Mouse (Mus musculus) Muller cell, postnatal 12 days (primary cell): ENCODE results near the gene Hoxd3.

Source experiments
- DNase-seq: peaks from one replicate; pipeline ENCODE4 v3.0.0-alpha.2; 2015; ENCODE audit errors: inconsistent ontology term

Hoxd3 gene

GRCm38 (mm10) chr2:74711721-74712621 is at the start of gene Hoxd3, which contains the start of gene Hoxd4:
TSS of gene Hoxd3 (plus strand) at chr2:74711927.
TSS of gene Hoxd4 (plus strand) at chr2:74711929.
- DNase-seq, result peak; percentile 39

- peak; percentile 41 for DNase-seq
Observed at GRCm38 (mm10) chr2:74663291-74663925, 48.3 kb upstream of the Hoxd3 start.

GRCm38 (mm10) chr2:74666411-74666810 is 45.3 kb upstream of the Hoxd3 start:
- DNase-seq, result no peak

- DNase-seq, result no peak
Observed at GRCm38 (mm10) chr2:74667191-74667841, 44.4 kb upstream of the Hoxd3 start.

GRCm38 (mm10) chr2:74667842-74668357 is 43.8 kb upstream of the Hoxd3 start, which contains the start of gene Hoxd13:
TSS of gene Hoxd13 (plus strand) at chr2:74668310.
- DNase-seq, result no peak

GRCm38 (mm10) chr2:74668370-74669229 is 43.1 kb upstream of the Hoxd3 start:
- DNase-seq, result no peak

GRCm38 (mm10) chr2:74669230-74669578 is 42.5 kb upstream of the Hoxd3 start:
- no peak for DNase-seq

- DNase-seq, result no peak
Observed at GRCm38 (mm10) chr2:74669650-74670235, 42.0 kb upstream of the Hoxd3 start.

GRCm38 (mm10) chr2:74670632-74671188 is 41.0 kb upstream of the Hoxd3 start:
- DNase-seq, result no peak

- no peak for DNase-seq
Observed at GRCm38 (mm10) chr2:74671847-74672246, 39.9 kb upstream of the Hoxd3 start.

GRCm38 (mm10) chr2:74672481-74673362 is 39.0 kb upstream of the Hoxd3 start:
- no peak for DNase-seq

- no peak for DNase-seq
Observed at GRCm38 (mm10) chr2:74673835-74674425, 37.8 kb upstream of the Hoxd3 start.

- no peak for DNase-seq
Observed at GRCm38 (mm10) chr2:74674881-74675665, 36.7 kb upstream of the Hoxd3 start, which contains the start of gene Hoxd12. TSS of gene Hoxd12 (plus strand) at chr2:74675013.

GRCm38 (mm10) chr2:74675666-74676282 is 36.0 kb upstream of the Hoxd3 start:
- no peak for DNase-seq

- DNase-seq, result no peak
Observed at GRCm38 (mm10) chr2:74676376-74677052, 35.2 kb upstream of the Hoxd3 start.

- no peak for DNase-seq
Observed at GRCm38 (mm10) chr2:74677106-74677505, 34.6 kb upstream of the Hoxd3 start.
